10 mouse cellular contexts compared by ENCODE assay signal in the genomic region with DNA sequence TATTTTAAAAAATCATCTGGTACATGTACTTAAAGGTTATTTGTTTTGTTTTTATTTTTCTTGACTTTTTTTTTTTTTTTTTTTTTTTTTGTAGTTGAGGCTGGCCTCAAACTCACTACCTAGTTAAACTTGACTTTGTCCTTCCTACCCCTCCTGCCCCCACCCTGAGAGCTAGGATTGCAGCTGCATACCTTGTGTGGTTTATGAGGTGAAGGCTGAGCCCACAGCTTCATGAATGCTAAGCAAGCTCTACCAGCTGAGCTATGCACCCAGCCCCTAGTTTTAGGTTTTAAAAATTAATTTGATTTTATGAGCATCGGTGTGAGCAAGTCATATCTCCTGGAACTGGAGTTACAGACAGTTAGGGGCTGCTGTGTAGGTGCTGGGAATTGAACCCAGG.
"Had no signal": no experiment of that assay in that cellular context is flagged by ENCODE, and none has a peak within 500 bp of the region (broad histone marks: within the 10 kb centered on the region; RNA-seq: fewer than 3 reads in every experiment).

No protein-coding gene starts in this region.

- DNase-seq: kidney, adult 2 months; kidney, postnatal 25 days; layer of hippocampus, adult 9-11 months; liver; lung, adult 18-20 months; lung, postnatal 10 days; lung, postnatal 36 days; retina, postnatal 1 day; right cerebral cortex, postnatal 25 days; spleen, adult 18-20 months had no signal
